Mouse (Mus musculus) neutrophil, adult 5-6 weeks (primary cell): ENCODE measurements around the gene Babam2. TPM values are rescaled to one million over a fixed set of nuclear protein-coding genes. Genes with fewer than 3 reads are reported as not detected.

ENCODE experiments used
- ATAC-seq: fragments of 151-379, 151-347 bp; 2 replicates; pipeline ENCODE4 v1.8.0; 2017; ENCODE audit warnings: mild to moderate bottlenecking, moderate TSS enrichment; ENCODE audit not compliant: insufficient number of reproducible peaks, poor library complexity, low FRiP score, severe bottlenecking; ENCODE audit errors: extremely low read depth
- total RNA-seq: library from RNA; stranded (forward); fragments of 200-1000 nt; gene quantifications from 2 replicates; pipeline ENCODE4 v1.2.3, GENCODE M21; 2017

Babam2 gene
- total RNA-seq, 1 experiment from 2014 or later, result 51.3 TPM

DNA sequence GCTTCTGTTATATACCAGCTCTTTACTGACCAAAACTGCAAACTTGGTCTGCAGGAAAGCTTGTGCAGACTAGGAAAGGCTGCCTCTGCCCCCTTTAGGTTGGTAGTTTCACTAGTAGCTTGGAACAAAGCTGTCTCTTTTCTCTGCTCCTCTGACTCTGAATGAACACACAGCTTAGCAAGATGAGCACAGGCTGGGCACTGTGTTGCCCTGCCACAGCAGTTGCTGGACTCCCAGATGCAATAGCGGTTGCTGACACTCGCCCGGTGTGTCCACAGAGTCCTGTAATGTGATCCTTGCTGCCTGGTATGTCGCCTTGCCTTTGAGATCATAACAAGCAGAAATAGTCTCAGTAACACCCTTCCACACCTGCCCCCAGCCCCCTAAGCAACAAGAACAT lies 373.8 kb downstream of the Babam2 start:
- no peak for ATAC-seq

DNA sequence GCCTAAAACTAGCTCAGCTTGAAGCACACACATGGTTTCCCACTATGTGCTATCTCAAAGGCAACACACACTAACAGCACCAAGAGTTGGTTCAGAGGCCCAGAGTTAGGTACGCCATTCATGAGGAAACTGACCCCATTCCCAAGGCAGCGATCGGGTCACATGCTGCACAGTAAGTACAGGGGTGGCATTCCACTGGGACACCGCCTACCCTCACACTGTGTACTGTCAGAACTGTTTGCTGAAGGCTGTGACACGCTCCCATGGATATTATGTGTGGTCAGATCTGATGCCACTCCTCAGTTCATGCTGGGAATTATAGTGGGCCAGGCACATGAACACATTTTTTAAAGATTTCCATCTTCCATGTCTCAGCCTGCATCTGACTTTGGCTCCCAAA lies 374.3 kb downstream of the Babam2 start:
- no peak for ATAC-seq

DNA sequence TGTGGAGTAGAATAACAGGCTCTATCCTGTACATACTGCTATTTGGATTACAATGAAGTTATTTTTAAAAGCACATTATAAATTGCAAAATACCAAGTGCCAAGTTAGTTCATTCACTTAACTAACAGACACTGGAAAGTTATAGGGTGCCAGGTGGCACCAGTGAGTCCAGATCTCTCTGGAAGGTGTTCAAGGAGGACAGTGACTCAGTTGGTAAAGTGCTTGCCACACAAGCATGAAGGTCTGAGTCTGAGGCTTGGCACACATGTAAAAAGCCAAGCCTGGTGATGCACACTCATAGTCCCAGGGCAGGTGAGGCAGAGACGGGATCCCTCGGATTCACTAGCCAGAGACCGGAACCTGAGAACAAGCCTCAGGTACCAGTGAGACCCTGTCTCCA lies 375.4 kb downstream of the Babam2 start:
- ATAC-seq, result no peak

DNA sequence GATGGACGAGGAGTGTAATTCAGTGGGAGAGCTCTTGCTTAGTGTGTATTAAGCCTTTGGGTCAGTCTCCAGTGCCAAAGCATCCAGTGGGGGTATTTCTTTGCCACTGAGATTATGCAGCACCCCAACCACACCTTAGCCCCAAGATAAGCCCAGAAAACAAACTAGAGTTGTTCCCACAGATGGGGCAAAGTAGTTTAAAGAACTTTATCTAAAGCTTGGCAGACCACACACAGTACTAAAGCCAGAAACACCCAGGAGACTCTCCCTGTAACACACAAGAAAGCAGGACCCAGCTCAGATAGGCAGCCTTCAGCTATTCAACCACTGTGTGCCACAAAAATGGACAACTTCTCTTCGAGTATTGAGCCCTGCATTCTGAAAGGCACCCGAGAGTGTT lies 376.6 kb downstream of the Babam2 start:
- ATAC-seq, result no peak

DNA sequence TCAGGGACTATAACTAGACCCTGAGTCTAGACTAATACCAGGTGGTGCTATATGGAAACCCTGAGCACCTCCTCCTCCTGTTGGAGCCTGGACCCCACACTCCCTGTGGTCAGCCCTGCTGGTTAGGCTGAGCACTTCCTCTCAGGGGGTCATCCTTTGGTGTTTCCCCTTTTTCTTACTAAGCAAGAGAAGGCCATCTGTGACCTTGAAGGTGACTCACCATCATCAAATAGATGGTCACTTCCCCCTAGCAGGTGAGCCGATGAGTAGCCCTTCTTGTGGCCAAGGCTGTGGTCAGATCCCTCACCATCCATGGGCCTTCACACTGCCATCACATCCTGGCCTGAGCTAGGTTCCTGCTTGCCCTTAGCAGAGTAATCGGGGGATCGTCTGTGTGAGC lies 379.7 kb downstream of the Babam2 start:
- ATAC-seq, result peak; percentile 93

DNA sequence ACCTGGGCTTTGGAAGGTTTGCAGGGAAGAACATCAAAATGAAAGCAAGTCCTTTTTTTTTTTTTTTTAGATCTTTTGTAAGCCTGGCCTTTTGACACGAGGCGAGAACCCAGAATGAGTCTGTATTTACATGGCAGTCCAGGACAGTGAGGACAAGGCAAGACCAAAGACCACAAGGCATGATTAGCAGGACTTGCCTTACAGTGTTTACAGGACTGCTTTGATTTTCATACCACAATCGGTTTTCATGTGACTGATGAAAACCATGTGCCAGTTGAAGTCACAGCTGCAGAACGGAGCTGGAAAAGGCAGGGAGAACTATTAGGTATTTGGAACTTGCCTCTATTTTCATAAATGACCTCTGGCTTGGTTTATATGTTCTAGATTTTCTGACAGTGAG lies 381.5 kb downstream of the Babam2 start:
- ATAC-seq, result no peak

DNA sequence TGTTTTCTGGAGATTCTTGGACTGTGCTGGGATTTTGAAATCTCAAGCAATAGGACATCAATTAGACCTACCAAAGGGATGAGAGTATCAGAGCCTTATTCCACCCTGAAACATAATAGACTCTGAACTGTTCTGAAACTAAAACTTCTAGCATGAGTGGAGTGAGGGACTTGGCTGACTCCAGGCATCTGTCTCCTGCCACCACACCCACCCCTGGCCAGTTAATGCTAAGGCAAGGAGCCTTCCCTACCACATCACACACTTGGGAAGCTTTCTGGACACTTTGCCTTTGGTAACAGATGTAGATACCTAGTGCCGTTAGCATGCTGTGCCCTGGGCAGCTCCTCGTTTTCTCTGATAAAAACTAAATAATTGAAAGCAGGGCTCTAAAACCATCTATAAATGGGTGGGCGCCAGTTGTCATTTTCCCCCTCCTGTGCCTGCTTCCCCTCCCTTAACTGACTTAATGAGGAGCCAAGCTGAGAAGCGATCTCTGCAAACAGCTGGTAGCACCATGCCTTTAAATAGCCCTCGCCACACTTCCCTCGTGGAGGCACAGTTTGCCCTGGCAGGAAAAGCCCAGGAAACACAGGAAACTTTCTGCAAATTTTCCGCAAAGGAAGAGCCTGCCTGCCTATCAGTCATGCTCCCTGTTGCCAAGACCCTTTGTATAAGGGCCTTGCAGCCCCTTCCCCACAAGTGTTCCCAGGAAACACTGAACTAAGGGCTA lies 383.2 kb downstream of the Babam2 start:
- ATAC-seq, result no peak

DNA sequence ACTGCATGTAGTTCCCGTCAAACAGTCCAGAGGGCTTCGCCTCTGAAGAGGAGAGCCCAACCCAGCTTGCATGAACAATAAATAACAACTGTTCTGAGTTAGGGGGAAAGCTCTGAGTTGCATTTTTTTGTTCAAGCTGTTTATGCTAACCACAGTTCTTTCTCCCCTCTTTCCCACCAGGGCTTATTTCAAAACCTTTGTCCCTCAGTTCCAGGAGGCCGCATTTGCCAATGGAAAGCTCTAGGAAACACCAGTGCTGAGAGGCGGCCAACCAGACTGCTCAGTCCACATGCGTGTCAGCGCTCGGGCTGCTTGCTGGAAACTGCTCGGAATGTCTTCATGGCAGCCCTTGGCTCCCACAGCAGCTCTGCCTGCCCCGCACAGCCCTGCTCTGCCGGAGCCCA lies 386.9 kb downstream of the Babam2 start:
- ATAC-seq, result no peak

DNA sequence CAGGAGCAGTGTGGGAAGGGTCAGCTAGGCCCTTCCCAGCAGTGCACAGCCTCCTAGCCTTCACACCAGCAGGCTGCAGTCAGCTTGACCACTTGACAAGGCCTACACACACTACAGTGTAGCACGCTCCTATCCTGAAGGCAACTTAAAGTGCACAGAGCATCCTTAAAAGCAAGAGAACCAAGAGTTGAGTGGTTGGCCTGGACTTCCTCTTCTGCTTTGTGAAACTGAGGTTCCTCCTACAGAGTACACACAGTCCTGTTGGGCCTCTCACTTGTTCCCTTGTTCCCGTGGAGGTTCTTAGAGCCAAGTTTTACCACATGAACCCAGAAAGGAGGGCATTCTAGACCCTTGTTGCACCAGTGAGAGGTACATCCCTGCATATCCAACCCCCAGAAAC lies 388.1 kb downstream of the Babam2 start:
- peak; percentile 54; the same call in 1 of the 2 replicates for ATAC-seq

DNA sequence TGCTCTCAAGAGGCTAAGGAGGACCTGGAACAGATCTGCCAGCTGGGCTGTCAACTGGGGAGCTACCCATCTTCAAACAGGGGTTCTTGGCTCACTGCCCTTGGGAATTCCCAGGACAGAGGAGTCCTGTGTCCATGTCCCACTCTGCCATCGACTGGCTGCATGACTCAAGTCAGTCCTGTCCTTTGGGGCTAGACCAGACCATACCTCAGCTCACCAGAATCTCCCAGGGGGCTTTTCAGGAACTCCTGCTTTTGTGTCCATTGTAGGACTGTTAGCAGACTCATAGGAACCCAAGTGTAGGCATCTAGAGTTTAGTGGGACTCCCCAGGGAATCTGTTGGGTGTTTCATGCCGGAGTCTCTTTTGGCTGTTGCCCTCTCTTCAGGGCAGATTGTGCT lies 388.5 kb downstream of the Babam2 start:
- no peak for ATAC-seq

DNA sequence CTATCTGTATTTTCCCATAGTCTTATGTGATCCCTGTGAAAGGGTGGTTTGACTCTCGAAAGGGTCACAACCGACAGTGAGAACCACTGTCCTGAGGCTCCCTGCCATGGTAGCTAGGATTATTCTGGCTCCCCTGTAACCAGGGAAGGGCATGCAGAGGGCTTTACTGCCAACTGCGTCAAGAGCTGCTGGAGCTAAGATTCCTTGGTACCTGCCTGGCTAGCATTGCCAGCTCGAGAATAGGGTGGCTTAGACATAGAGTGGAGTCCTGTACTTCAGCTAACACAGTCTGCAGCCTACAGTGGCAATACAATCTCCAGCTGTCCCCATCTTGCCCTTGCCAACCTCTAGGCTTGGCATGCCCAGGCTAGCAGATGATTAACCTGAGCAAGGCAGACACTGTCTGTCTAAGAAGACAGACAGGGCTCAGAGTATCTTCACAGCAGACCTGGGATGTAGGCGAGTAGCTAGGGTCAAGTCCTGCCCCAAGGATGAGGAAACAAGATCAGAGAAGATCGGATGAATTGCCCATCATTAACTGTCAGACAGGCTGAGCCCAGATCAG lies 389.1 kb downstream of the Babam2 start:
- no peak for ATAC-seq

DNA sequence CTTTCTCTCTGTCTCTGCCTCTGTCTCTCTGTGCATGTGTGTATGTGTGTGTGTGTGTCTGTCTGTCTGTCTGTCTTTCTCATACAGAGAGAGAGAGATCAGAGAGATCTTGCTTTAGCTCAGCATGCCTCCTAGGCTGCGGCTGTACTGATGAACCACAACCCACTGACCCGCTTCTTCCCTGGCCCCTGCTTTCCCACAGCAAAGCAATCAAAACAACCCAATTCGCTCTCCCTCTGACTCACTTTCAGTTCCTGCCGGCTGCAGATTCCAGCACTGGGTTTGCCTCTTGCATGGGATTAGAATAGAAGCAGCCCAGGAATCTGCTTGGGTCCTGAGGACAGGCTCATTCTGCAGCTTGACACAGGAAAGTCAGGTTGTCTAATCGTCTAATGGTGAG lies 392.0 kb downstream of the Babam2 start:
- ATAC-seq, result no peak

DNA sequence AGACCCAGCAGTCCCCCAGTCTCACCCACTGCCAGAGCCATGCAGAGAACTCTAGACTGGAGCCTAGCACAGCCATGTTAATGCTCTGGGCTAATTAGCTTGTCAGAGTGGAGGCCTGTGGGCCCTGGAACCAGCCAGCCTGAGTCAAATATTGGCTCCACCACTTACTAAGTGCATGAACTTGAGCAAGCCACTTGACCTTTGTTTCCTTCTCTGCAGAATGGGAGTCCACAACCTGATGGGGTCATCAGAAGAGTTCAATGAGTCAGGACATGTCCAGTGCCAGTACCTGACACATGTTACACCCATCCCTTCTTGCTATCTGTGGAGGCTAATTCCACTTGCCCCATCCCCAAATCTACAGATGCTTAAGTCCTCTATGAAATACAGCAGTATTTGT lies 394.8 kb downstream of the Babam2 start:
- no peak for ATAC-seq

DNA sequence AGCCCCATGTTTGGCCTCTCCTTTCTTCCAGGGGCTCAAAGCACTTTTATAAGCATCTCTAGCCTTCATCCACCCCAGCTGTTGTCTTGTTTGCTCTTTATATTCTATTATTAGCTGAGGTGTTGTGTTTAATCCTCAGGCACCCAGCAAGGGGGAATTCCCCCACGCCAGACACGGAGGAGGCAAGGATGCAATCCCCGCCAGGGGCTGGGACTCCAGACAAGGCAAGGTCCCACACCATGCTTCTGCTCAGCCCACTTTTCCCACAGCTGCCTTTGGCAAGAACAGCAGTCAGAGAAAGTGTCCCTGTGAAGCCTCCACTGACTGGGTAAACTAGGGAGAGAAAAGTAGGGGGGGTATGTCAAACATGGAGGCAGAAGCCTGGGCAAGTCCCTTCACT lies 401.2 kb downstream of the Babam2 start:
- no peak for ATAC-seq

DNA sequence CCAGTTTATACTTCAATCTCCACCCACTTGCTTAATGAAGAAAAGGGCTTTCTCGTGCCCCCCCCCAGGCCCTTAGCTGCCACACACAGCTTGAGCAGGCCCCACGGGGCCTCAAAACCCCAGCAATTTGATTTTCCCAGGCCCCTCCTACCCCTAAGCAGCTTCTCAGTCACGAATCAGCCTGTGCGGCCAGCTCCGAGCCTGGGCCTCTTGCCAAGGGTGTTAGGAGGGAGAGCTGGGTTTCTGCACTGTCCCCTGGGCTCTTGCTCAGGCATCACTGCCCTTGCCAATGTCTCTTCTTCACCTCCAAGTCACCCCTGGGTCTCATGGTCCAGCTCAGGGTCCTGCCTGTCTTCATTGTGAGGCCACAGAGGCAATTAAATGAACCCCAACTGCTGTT lies 405.0 kb downstream of the Babam2 start:
- ATAC-seq, result no peak

DNA sequence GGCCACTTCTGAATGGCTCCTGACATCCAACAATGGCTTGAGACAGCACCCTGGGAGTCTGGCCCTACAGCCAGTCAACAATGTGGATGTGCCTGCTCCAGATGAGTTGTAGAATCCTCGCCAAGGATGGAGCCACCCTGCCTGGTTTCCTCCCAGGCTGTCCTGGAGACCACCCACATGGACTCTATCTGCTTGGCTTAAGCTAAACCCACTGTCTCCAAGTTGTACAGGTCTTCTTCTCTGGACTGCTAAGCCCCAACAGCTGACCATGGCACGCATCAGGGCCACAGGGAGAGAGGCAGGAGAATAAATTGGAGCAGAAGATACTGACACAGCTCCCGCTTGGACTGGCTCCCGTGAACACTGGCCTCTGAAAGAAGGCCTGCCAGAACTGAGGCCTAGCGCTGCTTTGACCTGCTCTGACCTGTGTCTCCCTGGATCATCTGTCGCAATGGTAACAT lies 405.5 kb downstream of the Babam2 start:
- ATAC-seq, result no peak

DNA sequence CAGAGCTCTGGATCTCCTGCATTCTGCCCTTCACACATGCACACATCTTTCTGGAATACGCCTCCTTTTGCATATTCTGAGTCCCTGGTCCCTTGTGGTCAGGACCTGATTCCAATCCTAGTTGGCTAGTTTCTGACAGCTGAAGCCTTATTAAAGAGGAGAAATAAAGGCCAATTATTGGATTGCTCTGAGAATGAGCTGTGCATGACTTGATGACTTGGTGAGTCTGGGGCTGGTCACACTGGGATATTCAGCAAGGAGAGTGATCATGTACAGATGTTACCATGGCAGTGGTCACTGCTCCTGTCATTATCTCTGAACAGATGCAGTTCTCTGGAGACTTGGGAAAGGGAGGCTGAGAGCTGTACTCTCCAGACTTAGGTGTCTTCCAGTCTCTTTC lies 406.1 kb downstream of the Babam2 start:
- ATAC-seq, result no peak

DNA sequence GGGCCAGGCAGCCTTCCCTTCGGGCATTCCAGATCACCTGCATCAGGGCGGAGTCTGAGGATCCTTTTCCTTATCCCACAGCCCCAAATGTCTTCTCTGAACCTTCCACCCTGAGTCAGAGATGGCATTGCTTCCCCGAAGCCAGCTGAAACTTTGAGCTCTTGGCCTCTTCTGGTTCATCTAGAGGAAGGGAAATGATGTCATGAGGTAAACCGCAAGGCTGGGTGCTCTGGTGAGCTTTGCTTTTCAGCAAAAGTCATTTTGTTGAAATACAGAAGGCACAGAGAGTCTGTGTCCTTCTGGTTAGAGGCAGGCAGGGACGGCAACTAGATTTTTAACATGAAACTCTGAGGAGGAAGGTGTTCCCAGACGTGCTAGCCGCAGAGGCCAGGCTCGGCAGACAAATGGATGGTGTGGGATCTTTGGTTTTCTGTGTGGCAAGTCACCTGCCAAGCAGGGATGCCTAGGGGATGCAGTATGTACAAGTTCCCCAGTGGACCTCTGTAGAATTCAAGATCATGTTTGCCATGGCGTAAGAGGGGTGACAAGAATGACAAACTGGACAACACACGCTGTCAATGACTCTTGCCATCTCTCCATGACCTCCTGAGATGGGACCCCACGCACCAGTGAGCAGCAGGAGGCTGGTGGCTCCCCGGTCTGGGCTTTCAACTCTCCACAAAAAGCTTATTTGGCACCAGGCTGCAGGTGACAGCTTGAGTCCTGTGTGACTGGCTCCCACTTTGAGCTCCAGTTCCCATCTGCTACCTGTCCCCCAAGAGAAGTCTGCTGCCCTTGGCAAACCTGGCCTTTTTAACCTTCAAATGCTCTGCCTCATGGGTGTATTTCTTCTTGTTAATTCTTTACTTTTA lies 406.9 kb downstream of the Babam2 start:
- ATAC-seq, result peak; percentile 79

DNA sequence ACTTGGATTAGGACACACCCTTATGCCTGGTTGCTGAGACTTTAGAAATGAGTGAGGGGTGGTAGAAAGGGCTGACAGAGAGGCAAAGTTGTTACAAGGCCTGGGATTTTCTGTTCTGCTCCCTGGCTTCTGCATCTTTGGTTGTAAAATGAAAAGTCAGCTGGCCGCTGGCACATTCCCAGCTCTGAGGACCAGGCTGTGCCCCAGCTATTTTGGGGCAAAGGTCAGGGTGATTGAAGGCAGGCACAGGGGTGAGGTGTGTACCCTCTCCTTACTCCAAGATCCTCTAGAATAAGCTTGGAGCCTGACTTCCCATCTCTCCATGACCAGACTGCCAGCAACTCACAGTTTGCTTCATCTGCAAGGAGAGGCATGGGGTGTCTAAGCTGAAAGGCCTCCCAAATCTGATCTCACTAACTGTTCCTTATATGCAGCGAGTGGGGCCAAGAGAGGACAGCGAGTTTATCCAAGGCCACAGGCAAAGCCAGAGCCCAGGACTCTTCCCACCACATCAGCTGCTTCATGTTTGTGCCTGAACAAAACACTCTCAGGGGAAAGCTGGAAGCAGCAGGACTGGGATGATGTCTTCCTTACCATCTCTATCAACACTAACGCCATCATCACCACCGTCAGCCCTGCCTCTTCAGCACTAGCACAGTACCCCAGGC lies 409.1 kb downstream of the Babam2 start:
- ATAC-seq, result no peak
